Mouse (Mus musculus): ENCODE measurements around the gene Arhgap31. TPM values are rescaled to one million over a fixed set of nuclear protein-coding genes. Genes with fewer than 3 reads are reported as not detected.

Gene Arhgap31
- total and polyA plus RNA-seq, 2 experiments from 2014 or later, result 15.7 to 60.6 TPM

DNA sequence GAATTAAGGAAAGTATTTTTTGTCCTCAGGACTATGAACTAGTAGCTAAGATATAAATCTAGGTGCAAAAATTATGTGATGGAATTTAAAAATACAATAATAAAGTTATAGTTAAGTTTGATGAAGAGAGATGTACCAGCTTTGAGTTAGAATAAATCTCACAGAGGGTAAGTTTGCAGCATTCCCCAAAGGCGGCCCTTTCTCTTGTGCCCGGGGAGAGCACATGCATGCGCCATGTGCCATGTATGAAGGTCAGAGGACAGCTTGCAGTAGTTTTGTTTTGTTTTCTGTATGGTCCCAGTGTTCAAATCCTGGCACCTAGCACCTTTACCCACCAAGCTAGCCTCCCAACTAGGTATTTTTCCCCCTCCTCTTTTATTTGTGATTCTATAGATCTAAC, 141.6 kb downstream of the Arhgap31 start:
- WGBS, result 89% methylated on average over 3 of the region's 3 CpGs
- Histone ChIP-seq H3K9ac (replicated peaks; ENCODE audit: low read depth, low read length) (no peak overlapping the region), H3K4me3 (ENCODE audit: low read depth, low read length) (no peak overlapping the region), H3K4me1 (ENCODE audit: control insufficient read depth, insufficient read depth) (no peaks in the 10 kb centered on the region), H3K36me3 (replicated peaks; ENCODE audit: control insufficient read depth, insufficient read depth, low read length) (peaks cover 56% of the 10 kb centered on the region), H3K27me3 (ENCODE audit: control insufficient read depth, insufficient read depth, low read length) (no peaks in the 10 kb centered on the region), H3K9me3 (replicated peaks; ENCODE audit: control insufficient read depth, low read length) (no peaks in the 10 kb centered on the region), H3K4me2 (ENCODE audit: low read depth, low read length) (no peak overlapping the region), H3K27ac (ENCODE audit: low read depth) (no peak overlapping the region)
- no peak for ATAC-seq (ENCODE audit: insufficient read depth, low read depth)
- no peak for TF ChIP-seq EP300 (IDR thresholded peaks at IDR 0.05; ENCODE audit: low read depth)
- TF ChIP-seq CTCF (IDR thresholded peaks at IDR 0.05; ENCODE audit: low read depth), result no peak
- no peak for DNase-seq (ENCODE audit: low spot score)

DNA sequence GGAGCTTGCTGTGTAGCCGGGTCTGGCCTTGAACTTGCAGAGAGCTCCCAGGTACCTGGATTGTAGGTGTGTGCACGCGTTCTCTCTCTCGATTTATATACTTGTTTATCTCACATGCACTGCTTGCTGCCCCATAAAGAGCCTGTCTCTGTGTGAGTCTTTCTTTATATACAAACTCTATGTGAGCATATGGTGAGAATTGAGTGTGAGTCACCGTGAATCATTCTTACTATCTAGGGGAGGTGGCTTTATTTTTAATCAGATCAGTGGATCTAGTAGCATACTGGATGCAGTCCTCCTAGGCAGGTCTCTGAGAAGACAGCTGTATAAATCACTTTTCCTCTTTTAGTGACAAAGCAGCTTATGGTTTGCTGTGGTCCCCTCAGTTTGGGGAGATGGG, 144.9 kb downstream of the Arhgap31 start:
- Histone ChIP-seq H3K27me3 (ENCODE audit: control insufficient read depth, insufficient read depth, low read length) (no peaks in the 10 kb centered on the region), H3K27ac (ENCODE audit: low read depth) (no peak overlapping the region), H3K4me3 (ENCODE audit: low read depth, low read length) (no peak overlapping the region), H3K36me3 (replicated peaks; ENCODE audit: control insufficient read depth, insufficient read depth, low read length) (peaks cover 47% of the 10 kb centered on the region), H3K9ac (replicated peaks; ENCODE audit: low read depth, low read length) (no peak overlapping the region), H3K4me1 (ENCODE audit: control insufficient read depth, insufficient read depth) (peaks cover 5% of the 10 kb centered on the region), H3K9me3 (replicated peaks; ENCODE audit: control insufficient read depth, low read length) (no peaks in the 10 kb centered on the region), H3K4me2 (ENCODE audit: low read depth, low read length) (no peak overlapping the region)
- TF ChIP-seq EP300 (IDR thresholded peaks at IDR 0.05; ENCODE audit: low read depth) (no peak), CTCF (IDR thresholded peaks at IDR 0.05; ENCODE audit: low read depth) (no peak)
- ATAC-seq (ENCODE audit: insufficient read depth, low read depth) (no peak), DNase-seq (ENCODE audit: low spot score) (no peak)
- 94% methylated on average over 5 of the region's 5 CpGs for WGBS

GRCm38 (mm10) chr16:38563516-38563915, 149.6 kb downstream of the Arhgap31 start:
- H3K9ac ChIP-seq (replicated peaks; ENCODE audit: low read depth, low read length), result peak overlapping the region; percentile 85
- H3K27me3 ChIP-seq (ENCODE audit: control insufficient read depth, insufficient read depth, low read length), result no peaks in the 10 kb centered on the region
- H3K4me3 ChIP-seq (ENCODE audit: low read depth, low read length), result peak overlapping the region; percentile 89
- no peaks in the 10 kb centered on the region for H3K9me3 ChIP-seq (replicated peaks; ENCODE audit: control insufficient read depth, low read length)
- 20% methylated on average over 10 of the region's 10 CpGs for WGBS
- peak overlapping the region; percentile 65 for H3K4me2 ChIP-seq (ENCODE audit: low read depth, low read length)
- DNase-seq (ENCODE audit: low spot score) (no peak), ATAC-seq (ENCODE audit: insufficient read depth, low read depth) (no peak)
- peaks cover 20% of the 10 kb centered on the region; the same call in 1 of the 2 replicates for H3K36me3 ChIP-seq (replicated peaks; ENCODE audit: control insufficient read depth, insufficient read depth, low read length)
- no peak overlapping the region for H3K27ac ChIP-seq (ENCODE audit: low read depth)
- H3K4me1 ChIP-seq (ENCODE audit: control insufficient read depth, insufficient read depth), result peaks cover 5% of the 10 kb centered on the region
- no peak for TF ChIP-seq CTCF (IDR thresholded peaks at IDR 0.05; ENCODE audit: low read depth)
- no peak for TF ChIP-seq EP300 (IDR thresholded peaks at IDR 0.05; ENCODE audit: low read depth)

DNA sequence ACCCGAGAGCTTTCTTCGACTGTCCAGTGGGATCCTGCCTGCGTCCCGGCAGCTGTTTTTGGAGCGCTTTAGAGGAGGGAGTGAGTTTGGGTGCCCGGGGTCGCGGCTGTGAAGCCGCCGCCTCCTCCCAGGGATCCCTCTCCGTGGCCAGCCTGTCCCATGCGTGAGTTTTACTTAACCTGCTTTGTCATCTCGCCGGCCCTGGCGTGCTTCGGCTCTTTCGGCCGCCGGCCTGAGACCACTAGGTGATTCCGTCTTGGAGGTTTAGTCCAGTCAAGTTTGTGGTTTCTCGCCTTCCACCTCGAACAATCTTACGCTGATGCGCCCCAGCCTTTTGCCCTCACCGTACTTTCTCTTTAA, 150.1 kb downstream of the Arhgap31 start:
- Histone ChIP-seq H3K4me3 (ENCODE audit: low read depth, low read length) (peak overlapping the region; percentile 89), H3K36me3 (replicated peaks; ENCODE audit: control insufficient read depth, insufficient read depth, low read length) (peaks cover 20% of the 10 kb centered on the region; the same call in 1 of the 2 replicates), H3K9me3 (replicated peaks; ENCODE audit: control insufficient read depth, low read length) (no peaks in the 10 kb centered on the region), H3K27me3 (ENCODE audit: control insufficient read depth, insufficient read depth, low read length) (no peaks in the 10 kb centered on the region), H3K27ac (ENCODE audit: low read depth) (peak overlapping the region; percentile 80), H3K4me1 (ENCODE audit: control insufficient read depth, insufficient read depth) (peaks cover 5% of the 10 kb centered on the region), H3K4me2 (ENCODE audit: low read depth, low read length) (peak overlapping the region; percentile 65), H3K9ac (replicated peaks; ENCODE audit: low read depth, low read length) (peak overlapping the region; percentile 85)
- ATAC-seq (ENCODE audit: insufficient read depth, low read depth), result peak; percentile 57; the same call in 1 of the 2 replicates
- peak; percentile 9 for DNase-seq (ENCODE audit: low spot score)
- TF ChIP-seq CTCF (IDR thresholded peaks at IDR 0.05; ENCODE audit: low read depth) (no peak), EP300 (IDR thresholded peaks at IDR 0.05; ENCODE audit: low read depth) (no peak)
- 0% methylated on average over 25 of the region's 25 CpGs for WGBS

- 7% methylated on average over 37 of the region's 37 CpGs for WGBS
- H3K27me3 ChIP-seq (ENCODE audit: control insufficient read depth, insufficient read depth, low read length), result no peaks in the 10 kb centered on the region
- H3K9ac ChIP-seq (replicated peaks; ENCODE audit: low read depth, low read length), result peak overlapping the region; percentile 85
- H3K36me3 ChIP-seq (replicated peaks; ENCODE audit: control insufficient read depth, insufficient read depth, low read length), result 0 out of 2 replicates have a peak, but pooled peaks cover 20% of the 10 kb centered on the region
- H3K9me3 ChIP-seq (replicated peaks; ENCODE audit: control insufficient read depth, low read length), result no peaks in the 10 kb centered on the region
- DNase-seq (ENCODE audit: low spot score), result peak; percentile 90
- H3K4me1 ChIP-seq (ENCODE audit: control insufficient read depth, insufficient read depth), result peaks cover 5% of the 10 kb centered on the region
- H3K4me3 ChIP-seq (ENCODE audit: low read depth, low read length), result peak overlapping the region; percentile 89
- 0 out of 2 replicates have a peak, but pooled peaks have one; percentile 49 for TF ChIP-seq EP300 (IDR thresholded peaks at IDR 0.05; ENCODE audit: low read depth)
- TF ChIP-seq CTCF (IDR thresholded peaks at IDR 0.05; ENCODE audit: low read depth), result no peak; the same call in 1 of the 2 replicates
- peak overlapping the region; percentile 65 for H3K4me2 ChIP-seq (ENCODE audit: low read depth, low read length)
- ATAC-seq (ENCODE audit: insufficient read depth, low read depth), result peak; percentile 97
- peak overlapping the region; percentile 80 for H3K27ac ChIP-seq (ENCODE audit: low read depth)
Observed at GRCm38 (mm10) chr16:38562131-38562967, 150.7 kb downstream of the Arhgap31 start.

Measured in heart, postnatal 0 days (tissue).